Mouse (Mus musculus): ENCODE data around the gene Thbs2.
"Not testable (repeated sequence)": the region's sequence is repeated elsewhere in the genome, so short reads cannot be mapped to it uniquely, and the experiment has no call there.

The Thbs2 gene

GRCm38 (mm10) chr17:14635546-14636323, 58.3 kb downstream of the Thbs2 start:
- in situ Hi-C loops (cut with MboI, MseI): no loop called here

- in situ Hi-C loops (cut with MboI, MseI): no loop called here
These were observed 65.1 kb downstream of the Thbs2 start for GRCm38 (mm10) chr17:14628901-14629300.

GRCm38 (mm10) chr17:14627828-14628338, 66.2 kb downstream of the Thbs2 start:
- in situ Hi-C loops (cut with MboI, MseI): no loop called here

GRCm38 (mm10) chr17:14624433-14624832, 69.6 kb downstream of the Thbs2 start:
- in situ Hi-C loops (cut with MboI, MseI): no loop called here

GRCm38 (mm10) chr17:14621006-14621405, 73.0 kb downstream of the Thbs2 start:
- in situ Hi-C loops (cut with MboI, MseI): not testable (repeated sequence)

GRCm38 (mm10) chr17:14620037-14620436, 74.0 kb downstream of the Thbs2 start:
- in situ Hi-C loops (cut with MboI, MseI): no loop called here

- in situ Hi-C loops (cut with MboI, MseI): no loop called here
These were observed 75.0 kb downstream of the Thbs2 start for GRCm38 (mm10) chr17:14619038-14619437.
